Mouse (Mus musculus) bone marrow, adult 2 months (tissue): ENCODE data around the gene Ergic1. TPM values are rescaled to one million over a fixed set of nuclear protein-coding genes. Genes with fewer than 3 reads are reported as not detected.

Experiments
- H3K27ac ChIP-seq: fragments of 200-500 bp; 2 replicates; pipeline ENCODE4 v1.5.1; 2012; ENCODE audit warnings: low read depth, mild to moderate bottlenecking, control low read depth, inconsistent platforms, low read length; ENCODE audit not compliant: control insufficient read depth, poor library complexity, insufficient read depth
- H3K4me1 ChIP-seq: fragments of 200-500 bp; 2 replicates; pipeline ENCODE4 v1.6.1; 2011; ENCODE audit warnings: low read length; ENCODE audit not compliant: control insufficient read depth, insufficient read depth
- H3K4me3 ChIP-seq: fragments of 200-500 bp; replicated peaks from 2 replicates; pipeline ENCODE3; 2011; ENCODE audit warnings: mild to moderate bottlenecking, low read depth, low read length, control low read depth; ENCODE audit not compliant: control insufficient read depth
- CTCF ChIP-seq: fragments of 200-500 bp; IDR thresholded peaks from 2 replicates; pipeline ENCODE4 v1.5.1; 2011; ENCODE audit warnings: low read length, control low read depth; ENCODE audit not compliant: control insufficient read depth, insufficient read depth
- POLR2A ChIP-seq: fragments of 200-500 bp; IDR thresholded peaks from 2 replicates; pipeline ENCODE4 v1.6.1; 2011; ENCODE audit warnings: low read depth, mild to moderate bottlenecking, control low read depth, low read length, borderline replicate concordance; ENCODE audit not compliant: control insufficient read depth
- WGBS: fragments of 180-500 bp; shearing (Covaris S2); methylation state at CpG from one replicate; pipeline ENCODE4 v1.1.7; 2018; 5-methylcytosine and 5-hydroxymethylcytosine counted together
- polyA plus RNA-seq: library from polyadenylated mRNA; stranded (reverse); fragments of >200 nt; gene quantifications from 2 replicates; pipeline ENCODE4 v1.2.4, GENCODE M21; 2011; ENCODE audit warnings: low replicate concordance; ENCODE audit not compliant: missing spikeins, insufficient read depth, insufficient read length

The Ergic1 gene
- polyA plus RNA-seq, 1 experiment, result 23.4 TPM

GRCm38 (mm10) chr17:26602371-26602885 lies 41.1 kb downstream of the Ergic1 start:
- no peak overlapping the region for H3K4me3 ChIP-seq
- TF ChIP-seq POLR2A, result no peak
- no peak for TF ChIP-seq CTCF
- WGBS, result 87% methylated on average over 12 of the region's 12 CpGs

DNA sequence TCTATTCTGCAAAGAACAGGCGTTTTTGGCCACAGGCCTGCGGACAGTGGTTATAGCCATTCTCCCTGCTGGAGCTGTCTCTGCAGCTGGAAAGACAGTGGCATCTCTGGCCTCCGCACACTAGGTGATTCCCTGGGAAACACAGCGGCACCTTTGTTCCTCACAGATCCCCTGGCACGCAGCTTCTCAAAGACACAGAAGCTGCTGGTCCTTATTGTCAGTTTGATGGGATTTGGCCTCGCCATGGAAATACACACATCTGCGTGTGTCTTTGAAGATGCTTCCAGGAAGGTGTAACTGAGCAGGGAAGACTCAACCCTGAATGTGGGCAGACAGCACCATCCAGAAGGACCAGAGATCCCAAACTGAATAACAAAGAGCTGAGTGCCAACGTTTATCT lies 42.0 kb downstream of the Ergic1 start:
- Histone ChIP-seq H3K4me1 (peaks cover 10% of the 10 kb centered on the region), H3K4me3 (no peak overlapping the region), H3K27ac (no peak overlapping the region)
- TF ChIP-seq CTCF (no peak), POLR2A (no peak)
- WGBS, result 81% methylated on average over 8 of the region's 8 CpGs

More at GRCm38 (mm10) chr17:26602371-26602885, 41.1 kb downstream of the Ergic1 start:
- H3K27ac ChIP-seq, result no peak overlapping the region
- H3K4me1 ChIP-seq, result peaks cover 10% of the 10 kb centered on the region

DNA sequence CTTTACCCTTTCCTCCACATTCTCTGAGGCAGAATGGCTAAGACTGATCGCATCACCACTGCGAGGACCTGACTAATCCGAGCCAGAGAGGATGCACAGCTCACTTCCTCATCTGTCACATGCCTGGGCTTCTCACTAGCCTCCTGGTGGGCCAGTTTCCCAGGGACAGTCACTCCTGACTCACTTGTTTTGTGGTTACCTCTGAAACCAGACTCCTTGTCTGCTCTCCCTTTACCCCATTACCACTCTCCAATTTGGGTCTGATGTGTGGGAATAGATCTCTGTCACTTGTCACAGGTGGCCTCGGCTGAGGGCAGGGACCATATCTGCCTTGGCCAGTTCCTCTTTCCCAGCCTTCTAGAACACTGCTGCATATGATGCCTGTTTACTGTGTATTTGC lies 44.3 kb downstream of the Ergic1 start:
- TF ChIP-seq POLR2A, result no peak
- TF ChIP-seq CTCF, result no peak
- WGBS, result 30% methylated on average over 4 of the region's 4 CpGs
- H3K4me3 ChIP-seq, result no peak overlapping the region
- H3K27ac ChIP-seq, result no peak overlapping the region
- H3K4me1 ChIP-seq, result peaks cover 9% of the 10 kb centered on the region

DNA sequence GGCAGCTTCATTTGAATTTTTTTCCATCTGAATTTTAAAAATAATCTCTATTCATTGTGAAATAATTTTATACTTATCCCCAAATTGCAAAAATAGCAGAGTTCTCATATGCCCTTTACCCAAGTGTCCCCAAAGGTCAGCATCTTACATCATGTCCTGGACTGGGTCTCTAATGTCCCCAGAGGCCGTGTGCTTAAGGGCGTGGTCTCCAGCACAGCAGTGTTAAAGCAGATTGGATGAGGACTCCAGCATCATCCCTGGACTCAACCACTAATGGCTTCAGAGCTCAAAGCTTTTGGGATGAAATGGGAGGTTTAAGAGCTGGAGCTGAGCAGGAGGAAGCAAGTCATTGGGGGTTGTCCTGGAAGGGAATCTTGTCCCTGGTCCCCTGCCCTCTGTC lies 45.2 kb downstream of the Ergic1 start:
- H3K4me3 ChIP-seq, result no peak overlapping the region
- H3K4me1 ChIP-seq, result peaks cover 4% of the 10 kb centered on the region; the same call in 1 of the 2 replicates
- TF ChIP-seq CTCF (no peak), POLR2A (no peak)
- 77% methylated on average over 2 of the region's 2 CpGs for whole genome bisulfite sequencing
- H3K27ac ChIP-seq, result no peak overlapping the region

DNA sequence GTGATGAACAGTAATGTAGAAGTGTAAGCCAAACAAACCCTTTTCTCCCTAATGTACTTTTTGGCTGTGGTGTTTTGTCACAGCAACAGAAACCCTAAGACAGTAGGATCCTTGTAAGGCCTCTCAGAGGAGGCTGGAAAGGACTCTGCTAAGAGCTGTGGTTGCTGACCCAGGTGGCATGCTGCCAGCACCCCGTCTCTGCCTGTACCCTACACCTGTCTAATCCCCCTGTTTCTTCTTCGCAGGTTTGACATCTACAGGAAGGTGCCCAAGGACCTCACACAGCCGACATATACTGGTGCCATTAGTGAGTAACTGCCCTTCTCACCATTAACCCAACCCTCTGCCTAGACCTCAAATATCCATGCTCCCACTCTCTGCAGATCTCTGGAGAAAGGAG lies 47.1 kb downstream of the Ergic1 start:
- 73% methylated on average over 3 of the region's 3 CpGs for WGBS
- Histone ChIP-seq H3K4me1 (no peaks in the 10 kb centered on the region), H3K4me3 (no peak overlapping the region), H3K27ac (no peak overlapping the region)
- TF ChIP-seq CTCF, result no peak
- no peak for TF ChIP-seq POLR2A

DNA sequence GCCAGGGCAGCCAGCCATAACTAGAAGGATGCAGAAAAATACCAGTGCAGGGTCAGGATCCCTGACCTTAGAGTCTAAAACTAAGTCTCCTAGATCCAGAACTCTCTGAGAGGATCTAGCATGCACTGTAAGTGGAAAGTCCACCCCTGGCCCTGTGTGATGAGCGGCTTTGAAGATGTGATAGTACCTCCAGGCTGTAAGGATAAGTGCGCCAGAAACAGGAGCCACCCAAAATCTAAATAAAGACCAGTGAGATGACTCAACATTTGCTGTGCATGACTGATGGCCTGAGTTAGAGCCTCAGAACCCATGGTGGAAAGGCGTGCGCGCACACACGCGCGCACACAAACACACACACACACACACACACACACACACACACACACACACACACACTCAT lies 47.6 kb downstream of the Ergic1 start:
- WGBS, result 84% methylated on average over 8 of the region's 8 CpGs
- TF ChIP-seq POLR2A (no peak), CTCF (no peak)
- H3K4me3 ChIP-seq, result no peak overlapping the region
- H3K27ac ChIP-seq, result no peak overlapping the region
- H3K4me1 ChIP-seq, result no peaks in the 10 kb centered on the region

- H3K4me3 ChIP-seq, result no peak overlapping the region
These were observed 48.5 kb downstream of the Ergic1 start for GRCm38 (mm10) chr17:26609820-26610219.

DNA sequence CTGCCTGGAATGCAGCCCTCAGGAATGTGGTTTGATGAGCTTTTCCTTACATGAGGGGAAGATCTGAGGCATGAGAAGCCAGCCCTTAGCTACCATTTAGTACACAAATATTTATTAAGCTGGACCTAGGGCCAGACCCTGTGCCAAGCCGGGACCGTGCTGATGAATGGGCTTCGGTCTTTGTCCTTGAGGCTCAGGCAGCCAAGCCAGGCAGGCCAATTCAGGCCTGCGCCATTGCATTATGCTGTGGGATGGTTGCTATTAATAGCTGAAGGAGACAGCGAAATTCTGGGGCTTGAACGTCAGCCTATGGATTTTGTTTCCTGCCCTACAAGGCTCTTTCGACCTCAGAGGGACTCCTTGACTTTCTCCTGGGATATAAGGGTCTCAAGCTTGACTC lies 50.0 kb downstream of the Ergic1 start:
- TF ChIP-seq POLR2A, result no peak
- no peak for TF ChIP-seq CTCF
- H3K4me1 ChIP-seq, result no peaks in the 10 kb centered on the region

More at GRCm38 (mm10) chr17:26609820-26610219, 48.5 kb downstream of the Ergic1 start:
- no peak for TF ChIP-seq POLR2A
- H3K4me1 ChIP-seq, result no peaks in the 10 kb centered on the region
- 82% methylated on average over 8 of the region's 8 CpGs for WGBS
- H3K27ac ChIP-seq, result no peak overlapping the region

DNA sequence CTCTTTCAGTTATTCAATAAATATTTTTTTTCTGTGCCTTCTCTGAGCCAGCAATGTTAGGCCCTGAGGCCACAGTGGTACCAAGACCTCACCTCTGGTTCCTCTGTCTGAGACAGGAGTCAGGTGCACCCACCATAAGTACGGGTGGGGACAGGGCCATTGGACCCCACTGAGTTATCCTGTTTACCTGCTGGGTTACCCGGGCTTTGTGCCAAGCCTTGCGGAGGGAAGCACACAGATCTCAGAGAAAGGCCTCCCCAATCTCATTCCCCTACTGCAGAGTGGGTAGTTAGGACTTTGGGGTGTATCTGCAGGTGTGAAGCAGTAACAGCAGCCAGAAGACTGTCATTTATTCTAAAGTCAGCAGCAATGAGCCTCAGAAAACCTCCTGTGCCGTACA lies 50.6 kb downstream of the Ergic1 start:
- TF ChIP-seq CTCF (no peak), POLR2A (no peak)
- peaks cover 3% of the 10 kb centered on the region for H3K4me1 ChIP-seq
- no peak overlapping the region for H3K4me3 ChIP-seq
- H3K27ac ChIP-seq, result no peak overlapping the region
- 73% methylated on average over 4 of the region's 4 CpGs for WGBS

More for the DNA sequence above, 50.0 kb downstream of the Ergic1 start:
- no peak overlapping the region for H3K4me3 ChIP-seq
- no peak overlapping the region for H3K27ac ChIP-seq
- WGBS, result 84% methylated on average over 7 of the region's 7 CpGs
